Mouse (Mus musculus) thymus, postnatal 0 days (tissue): ENCODE results near the gene Rffl. TPM values are rescaled to one million over a fixed set of nuclear protein-coding genes. Genes with fewer than 3 reads are reported as not detected.
"Not testable (repeated sequence)": the region's sequence is repeated elsewhere in the genome, so short reads cannot be mapped to it uniquely, and the experiment has no call there.

Experiments
- DNase-seq: peaks from one replicate; pipeline ENCODE4 v3.0.0-alpha.2; 2015; ENCODE audit warnings: low spot score
- polyA plus RNA-seq: library from polyadenylated mRNA; unstranded; fragments of >200 nt; fragmentation: Nextera tagmentation; extraction: Ambion mirVana; gene quantifications from 2 replicates; pipeline ENCODE4 v1.2.1, GENCODE M21; 2015

Rffl gene
- polyA plus RNA-seq, 1 experiment from 2014 or later: 15.8 TPM

DNA sequence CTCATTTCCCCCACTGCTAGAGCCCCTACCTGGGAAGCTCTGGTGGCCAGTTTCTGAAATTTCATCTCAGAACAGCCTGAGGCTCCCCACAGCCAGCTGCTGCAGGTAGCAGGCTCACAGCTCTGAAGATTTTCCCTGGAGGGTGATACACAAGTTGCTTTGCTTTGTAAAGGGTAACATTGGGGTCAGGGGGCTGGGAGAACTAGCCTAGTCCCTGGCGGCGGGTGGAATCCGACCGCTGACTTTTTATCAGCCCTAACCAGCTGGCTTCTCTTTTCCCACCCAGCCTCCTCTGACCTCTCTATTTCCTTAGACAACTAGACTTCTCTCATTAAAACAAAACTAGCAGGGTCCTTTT, 25.0 kb downstream of the Rffl start:
- no peak for DNase-seq

DNA sequence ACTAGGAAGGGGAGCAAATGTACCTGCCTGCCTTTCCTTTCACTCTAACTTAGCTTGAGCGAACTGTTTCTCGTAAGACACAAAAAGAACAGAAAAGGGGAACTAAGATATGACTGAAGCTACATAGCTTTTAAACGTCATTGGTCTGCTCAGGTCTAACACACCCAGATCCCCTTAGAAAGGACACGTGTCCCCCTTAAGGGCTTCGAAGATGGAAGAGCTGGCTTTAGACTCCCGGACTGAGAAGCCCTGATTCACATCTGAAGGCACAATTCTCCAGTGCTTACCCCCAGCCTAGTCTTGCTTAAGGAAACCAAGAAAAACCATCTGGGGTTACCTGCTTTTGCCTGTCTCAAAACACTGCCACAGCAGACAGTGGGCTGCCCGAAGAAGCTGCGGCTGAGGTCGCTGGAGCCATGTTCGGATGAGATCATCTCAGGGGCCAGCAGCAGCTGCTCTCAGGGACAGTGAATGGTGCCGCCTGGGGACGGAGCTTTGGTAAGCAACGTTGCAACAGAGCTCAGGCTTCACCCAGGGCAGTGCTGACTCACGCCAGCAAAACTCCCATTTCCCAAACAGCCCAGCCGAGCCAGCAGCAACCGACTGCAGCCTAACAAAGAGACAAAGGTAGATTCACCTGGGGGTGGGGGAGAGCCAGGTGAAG, 25.5 kb downstream of the Rffl start:
- DNase-seq: no peak

DNA sequence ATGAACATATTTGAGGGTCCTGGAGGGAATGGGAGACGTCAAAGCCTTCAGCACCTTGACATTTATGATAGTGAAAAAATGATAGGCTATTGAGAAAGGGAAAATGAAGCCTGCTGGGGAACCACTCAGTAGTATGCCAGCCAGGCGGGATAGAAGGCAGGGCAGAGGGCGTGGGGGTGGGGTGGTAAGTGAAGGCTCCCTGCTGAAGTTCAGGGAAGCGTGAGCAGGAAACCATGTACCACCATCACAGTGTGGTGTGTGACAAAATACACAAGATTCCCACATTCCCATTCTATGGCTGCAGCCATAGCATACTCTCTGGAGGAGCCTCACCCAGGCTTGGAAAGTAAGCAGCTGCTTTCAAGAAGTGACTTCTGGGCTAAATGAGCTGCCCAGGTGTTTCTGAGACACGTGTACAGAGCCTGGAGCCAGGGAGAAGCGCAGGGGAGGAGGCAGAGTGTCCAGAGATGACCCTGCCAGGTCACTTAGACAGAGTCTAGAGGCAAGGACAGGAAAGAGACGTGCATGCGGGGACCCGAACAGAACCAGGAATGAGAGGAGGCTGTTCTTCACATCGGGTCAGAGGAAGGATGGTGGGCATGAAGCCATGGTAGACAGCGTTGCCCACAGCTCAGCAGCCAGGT, 26.1 kb downstream of the Rffl start:
- no peak for DNase-seq

DNA sequence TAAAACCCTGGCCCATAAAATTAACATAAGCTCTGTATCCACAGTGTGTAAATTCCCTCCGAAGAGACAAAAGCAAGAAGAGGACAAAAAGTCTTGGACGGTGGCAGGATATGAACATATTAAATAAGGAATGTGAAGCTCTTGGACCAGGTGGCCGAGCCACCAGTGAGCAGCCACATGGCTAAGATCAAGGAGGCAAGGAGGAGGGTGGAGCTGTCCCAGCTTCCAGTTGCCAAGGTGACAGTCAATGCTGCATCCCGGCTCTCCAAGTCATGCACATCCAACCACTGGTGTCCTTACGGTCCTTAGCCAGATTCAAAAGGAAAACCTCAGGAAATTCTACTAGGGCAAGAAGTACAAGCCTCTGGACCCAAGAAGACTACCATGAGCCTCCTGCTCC, 32.5 kb downstream of the Rffl start:
- no peak for DNase-seq

DNA sequence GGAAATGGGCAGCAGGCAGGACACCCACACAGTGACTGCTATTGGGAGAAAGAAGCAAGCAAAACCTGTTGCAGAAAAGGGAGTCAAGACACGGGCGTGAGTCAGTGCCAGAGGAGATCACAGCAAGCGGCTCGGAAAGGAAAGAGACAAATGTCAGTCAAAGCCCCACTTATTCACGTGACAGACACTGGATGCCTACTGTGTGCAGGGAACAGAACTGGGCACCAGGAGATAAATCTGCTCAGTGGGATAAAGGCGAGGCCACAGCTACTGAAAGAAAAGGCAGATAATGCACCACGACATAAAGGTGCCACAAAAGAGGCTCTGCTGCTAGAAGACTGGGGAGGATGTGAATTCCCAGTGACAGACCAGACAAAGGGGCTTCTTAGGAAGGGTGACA, 33.2 kb downstream of the Rffl start:
- DNase-seq: no peak

DNA sequence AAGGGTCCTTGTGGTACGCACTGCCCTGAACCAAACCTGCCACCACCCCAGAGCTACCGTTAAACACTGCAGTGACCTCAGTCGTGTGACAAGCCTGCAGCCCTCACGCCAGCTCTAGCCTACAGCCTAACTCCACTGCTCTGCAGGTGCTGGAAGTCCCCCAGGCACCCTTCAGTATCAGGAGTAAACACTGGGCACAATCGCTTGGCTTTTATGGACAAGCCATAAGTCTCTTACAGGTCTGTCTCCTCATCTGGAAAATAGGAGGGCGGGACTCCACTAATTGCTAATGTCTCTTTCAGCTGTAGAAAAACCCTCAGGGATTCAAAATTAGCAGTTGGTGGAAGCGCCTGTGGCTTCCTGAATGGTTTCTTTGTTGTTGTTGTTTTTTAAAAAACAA, 33.8 kb downstream of the Rffl start:
- DNase-seq: no peak

DNA sequence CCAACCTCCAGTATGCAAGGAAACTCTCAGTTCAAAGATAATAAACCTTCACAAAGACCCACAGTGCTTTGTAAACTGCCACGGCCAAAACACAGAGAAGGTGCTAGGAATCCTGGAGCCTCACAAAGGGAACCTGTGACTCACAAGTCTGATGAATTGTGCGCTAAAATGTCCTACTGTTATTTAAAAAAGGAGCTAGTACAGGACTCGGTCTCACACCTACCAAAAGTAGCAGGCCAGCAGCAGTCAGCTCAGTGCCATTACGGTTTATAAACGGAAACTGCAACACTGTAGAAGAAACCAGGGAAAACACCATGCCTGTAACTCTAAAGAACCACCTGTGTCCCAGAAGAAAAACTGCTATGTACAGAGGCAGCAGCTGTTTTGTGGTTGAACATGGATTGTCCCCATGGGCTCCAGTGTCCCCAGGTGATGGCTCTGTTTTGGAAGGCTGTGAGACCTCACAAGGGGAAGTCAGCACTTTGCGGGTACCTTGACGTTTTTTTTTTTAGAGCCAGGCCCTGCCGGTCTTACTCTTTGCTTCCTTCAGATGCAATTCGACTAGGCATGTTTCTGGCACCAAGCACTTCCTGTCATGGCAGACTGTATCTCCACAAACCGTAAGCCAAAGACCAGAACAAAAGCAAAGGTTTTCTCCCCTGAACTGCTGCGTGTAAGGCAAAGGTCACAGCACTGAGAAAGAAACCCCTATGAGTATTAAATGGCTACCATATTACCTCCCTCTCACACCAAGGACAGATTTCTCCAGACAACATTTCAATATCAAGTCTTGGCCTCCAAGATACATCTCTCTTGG, 35.2 kb downstream of the Rffl start:
- DNase-seq: peak; percentile 70

DNA sequence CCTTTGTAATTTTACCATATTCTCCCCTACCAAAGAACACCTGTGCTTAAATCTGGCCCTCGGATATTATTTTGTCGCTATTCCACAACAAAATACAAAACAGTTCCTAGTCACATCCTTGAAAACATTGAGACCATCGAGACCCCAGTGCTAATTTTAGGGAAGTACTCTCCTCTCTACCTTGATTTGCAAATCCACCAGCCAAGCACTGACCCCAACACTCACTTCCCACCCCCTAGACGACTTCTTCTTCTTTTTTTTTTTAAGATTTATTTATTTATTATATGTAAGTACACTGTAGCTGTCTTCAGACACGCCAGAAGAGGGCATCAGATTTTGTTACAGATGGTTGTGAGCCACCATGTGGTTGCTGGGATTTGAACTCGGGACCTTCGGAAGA, 36.7 kb downstream of the Rffl start:
- not testable (repeated sequence) for DNase-seq

DNA sequence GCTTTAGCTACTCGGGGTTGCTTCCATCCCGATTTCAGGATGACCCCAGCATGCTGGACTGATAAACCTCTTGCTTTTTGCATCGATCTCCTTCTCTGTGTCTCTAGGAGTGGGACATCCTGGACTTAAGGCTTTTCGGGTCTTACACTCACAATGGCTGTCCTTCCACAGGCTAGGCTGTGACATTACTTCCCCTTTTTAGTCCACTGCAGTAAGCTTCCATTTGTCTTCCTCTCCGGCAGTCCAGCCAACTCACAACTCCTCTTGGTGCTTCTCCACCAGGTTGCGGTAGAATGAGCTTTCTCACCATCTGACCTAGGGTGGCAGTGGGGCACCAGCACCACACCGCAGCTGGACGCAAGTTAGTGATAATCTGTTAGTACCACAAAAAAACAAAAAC, 37.1 kb downstream of the Rffl start:
- no peak for DNase-seq

DNA sequence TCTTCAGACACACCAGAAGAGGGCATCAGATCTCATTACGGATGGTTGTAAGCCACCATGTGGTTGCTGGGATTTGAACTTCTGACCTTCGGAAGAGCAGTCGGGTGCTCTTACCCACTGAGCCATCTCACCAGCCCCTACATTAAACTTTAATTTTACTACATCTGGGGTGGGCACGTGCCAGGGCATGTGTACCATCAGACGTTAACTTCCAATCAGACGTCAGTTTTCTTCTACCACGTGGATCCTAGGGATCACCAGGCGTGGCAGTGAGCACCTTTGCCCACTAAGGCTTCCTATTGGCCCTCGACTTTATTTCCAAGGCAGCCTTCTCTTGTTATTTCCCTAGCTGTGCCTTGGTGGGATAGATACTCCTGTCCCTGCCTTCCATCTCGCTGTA, 38.6 kb downstream of the Rffl start:
- not testable (repeated sequence) for DNase-seq

DNA sequence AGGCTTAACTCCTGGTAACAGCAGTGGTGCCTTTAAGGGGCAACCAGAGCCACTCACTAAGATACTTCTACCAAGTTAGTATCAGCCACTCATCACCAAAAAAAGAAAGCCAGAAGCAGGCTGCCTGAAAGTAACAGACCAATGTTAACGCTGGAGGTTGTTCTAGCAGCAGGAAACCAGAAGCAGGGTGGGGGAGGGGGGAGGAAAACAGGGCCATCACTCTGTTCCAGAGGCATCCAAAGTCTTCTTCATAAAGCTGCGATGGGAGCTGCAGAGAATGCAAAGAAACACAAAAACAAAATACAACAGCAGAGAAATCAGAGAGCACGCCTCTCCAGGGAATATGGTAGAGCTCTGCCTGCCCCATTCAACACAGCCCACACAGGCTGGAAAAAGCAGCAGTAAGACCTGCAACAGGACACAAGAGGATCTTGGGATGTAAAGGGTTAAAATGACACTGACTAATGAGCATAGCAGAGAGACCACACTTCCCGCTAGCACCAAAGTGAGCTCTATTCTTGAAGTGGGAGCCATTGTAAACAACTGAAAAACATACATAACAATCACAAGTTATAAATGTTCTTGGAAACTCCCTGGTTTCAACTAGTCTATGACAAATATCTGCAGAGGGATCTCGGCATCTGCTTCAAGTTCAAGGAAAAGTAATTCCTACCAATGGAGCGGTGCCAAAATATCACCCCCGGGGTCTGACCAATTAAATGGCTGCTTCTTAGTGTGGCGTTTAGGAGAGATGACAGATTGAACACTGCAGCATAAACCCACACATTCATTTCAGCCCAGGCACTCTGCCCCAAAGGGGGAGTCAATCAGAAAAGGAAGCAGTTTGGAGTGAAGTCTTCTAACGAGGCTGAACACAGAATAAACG, 39.8 kb downstream of the Rffl start:
- peak; percentile 47 for DNase-seq

DNA sequence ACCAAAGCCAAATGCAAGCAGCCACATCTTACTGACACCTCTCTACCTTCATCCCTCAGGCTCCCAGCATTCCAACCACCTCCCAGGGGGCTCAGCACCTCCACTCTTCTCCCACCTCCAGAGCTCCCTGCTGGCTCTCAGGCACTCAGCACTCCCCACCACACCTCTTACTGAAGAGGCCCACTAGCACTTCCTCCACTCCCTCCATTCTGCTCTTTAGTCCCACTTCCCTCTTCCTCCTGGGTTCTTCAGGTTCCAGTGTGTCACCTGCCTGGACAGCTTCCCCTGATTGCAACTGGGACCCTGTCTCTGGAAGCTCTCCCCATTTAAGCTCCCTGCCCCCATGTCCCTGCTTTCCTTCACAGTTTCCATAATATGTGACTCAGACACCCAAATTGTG, 44.2 kb downstream of the Rffl start:
- no peak for DNase-seq

DNA sequence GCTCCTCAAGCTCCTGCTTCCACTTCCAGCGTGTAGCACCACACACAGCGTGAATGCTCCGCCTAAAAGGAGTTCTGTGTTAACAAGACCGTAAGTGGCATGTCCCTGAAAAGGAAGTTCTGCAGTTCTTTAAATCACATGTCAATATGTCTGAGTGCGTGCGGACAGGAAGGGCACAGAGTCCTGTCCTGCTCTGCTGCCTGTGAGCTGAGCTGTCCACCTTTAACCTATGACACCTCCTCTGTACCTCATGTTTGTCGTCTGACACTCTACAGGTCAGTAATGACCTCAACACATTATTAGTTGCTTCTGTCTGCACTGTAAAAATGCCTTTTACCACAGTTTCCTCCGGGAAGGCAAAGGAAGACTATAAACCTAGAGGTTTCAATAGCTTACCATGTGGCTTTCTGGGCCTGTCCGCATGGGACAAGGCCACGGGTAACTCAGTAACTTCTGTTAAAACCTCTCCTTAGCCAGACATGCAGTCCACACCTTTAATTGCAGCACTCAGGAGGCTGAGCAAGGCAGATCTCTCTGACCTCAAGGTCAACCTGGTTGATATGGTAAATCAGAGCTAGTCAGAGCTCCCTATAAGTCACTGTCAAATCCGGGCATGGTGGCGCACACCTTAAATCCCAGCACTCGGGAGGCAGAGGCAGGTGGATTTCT, 50.1 kb downstream of the Rffl start:
- DNase-seq: no peak

DNA sequence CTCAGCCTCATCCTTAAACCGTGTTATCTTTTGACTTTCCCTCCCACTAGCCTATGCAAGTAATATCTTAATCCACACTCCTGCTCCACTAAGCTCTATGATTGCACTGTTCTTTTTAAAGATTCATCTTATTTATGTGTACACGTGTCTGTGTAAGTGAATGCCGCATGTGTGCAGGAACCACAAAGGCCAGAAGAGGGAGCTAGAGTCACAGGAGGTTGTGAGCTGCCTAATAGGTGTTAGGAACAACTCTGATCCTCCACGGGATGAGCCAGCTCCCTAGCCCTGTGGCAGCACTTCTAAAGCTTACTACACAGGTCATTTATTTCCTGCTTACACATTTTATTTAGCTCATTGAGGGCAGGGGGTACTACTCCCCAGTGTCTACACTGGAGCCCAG, 51.7 kb downstream of the Rffl start:
- peak; percentile 82 for DNase-seq

DNA sequence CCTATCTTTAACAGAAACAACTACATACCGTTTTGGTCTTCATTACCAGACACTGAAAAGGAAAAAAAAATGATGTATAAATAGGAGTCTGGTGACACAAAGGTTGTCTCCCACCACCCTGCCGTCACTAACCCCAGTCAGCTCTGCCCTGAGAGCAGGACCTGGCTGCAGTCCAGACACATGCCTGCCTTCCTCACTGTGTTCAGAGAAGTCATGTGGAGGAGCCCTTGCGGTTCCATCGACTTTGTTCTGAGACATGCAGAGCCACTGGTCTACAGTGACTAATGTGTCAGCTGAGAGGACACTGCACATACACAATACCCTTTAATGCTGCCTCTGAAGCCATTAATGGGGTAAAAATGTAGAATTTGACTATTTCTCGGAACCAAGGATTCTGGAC, 62.5 kb downstream of the Rffl start:
- DNase-seq: no peak

DNA sequence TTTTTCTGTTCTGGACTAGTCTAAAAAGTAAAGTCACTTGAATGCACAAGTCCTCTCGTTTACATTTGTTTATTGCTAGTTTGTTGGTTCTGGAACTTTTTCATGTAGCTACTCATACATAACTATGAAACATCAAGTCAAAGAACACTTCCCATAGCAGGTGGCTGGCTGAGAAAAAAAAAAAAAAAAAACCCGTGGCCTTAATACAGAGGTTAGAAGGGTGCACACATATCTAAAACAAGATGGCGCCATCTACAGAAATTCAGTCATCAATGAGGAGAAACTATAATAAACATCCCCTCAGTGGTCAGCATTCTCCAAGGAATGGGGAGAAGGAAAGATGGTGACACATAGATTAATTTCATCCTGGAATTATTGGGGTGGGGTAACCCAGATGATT, 63.6 kb downstream of the Rffl start:
- no peak for DNase-seq

DNA sequence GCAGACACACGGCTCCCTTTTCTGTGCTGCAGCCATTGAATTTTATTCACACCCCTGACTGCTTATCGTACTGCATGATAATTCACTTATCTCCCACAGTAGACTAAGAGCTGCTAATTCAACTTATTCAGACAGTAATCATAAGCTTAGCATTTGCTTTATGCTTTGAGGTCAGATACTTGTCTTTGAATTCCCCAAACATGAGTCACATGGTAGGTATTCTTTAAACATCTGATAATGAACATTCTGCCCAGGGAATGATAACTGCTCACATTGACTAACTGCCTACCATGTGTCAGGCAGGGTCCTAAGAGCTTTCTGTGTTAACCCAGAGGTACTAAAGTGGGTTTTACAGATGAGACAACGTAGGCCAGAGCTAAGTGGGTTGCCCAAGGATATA, 64.4 kb downstream of the Rffl start:
- DNase-seq: no peak

DNA sequence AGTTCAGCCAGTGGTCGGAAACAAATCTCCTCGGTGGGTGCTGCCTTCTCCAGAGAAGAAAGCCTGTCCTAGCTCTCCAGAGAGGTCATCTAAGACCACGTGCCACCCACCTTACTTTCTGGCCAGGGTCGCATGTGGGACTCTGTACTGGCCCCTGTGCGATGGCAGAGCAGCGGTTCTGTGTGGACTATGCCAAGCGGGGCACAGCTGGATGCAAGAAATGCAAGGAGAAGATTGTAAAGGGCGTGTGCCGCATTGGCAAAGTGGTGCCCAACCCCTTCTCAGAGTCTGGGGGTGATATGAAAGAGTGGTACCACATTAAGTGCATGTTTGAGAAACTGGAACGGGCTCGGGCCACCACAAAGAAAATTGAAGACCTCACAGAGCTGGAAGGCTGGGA, 87.6 kb downstream of the Rffl start:
- DNase-seq: no peak

DNA sequence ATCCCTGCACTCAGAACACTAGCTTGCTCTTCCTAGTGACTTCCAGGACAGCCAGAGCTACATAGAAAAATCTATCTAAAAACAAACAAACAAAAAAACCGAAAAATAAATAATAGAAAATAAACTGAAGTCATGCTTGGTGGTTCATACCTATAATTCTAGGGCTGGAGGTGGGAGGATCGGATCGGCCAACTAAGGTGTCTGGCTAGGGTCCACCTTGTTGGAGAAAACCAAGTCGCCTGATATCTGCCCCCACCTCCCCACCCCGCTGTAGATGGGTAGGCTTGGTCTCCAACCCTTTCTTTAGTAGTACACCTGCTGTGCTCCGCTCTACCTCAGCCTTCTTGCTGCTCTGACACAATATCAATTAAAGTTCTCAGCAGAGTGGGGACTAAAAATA, 88.8 kb downstream of the Rffl start:
- no peak for DNase-seq

DNA sequence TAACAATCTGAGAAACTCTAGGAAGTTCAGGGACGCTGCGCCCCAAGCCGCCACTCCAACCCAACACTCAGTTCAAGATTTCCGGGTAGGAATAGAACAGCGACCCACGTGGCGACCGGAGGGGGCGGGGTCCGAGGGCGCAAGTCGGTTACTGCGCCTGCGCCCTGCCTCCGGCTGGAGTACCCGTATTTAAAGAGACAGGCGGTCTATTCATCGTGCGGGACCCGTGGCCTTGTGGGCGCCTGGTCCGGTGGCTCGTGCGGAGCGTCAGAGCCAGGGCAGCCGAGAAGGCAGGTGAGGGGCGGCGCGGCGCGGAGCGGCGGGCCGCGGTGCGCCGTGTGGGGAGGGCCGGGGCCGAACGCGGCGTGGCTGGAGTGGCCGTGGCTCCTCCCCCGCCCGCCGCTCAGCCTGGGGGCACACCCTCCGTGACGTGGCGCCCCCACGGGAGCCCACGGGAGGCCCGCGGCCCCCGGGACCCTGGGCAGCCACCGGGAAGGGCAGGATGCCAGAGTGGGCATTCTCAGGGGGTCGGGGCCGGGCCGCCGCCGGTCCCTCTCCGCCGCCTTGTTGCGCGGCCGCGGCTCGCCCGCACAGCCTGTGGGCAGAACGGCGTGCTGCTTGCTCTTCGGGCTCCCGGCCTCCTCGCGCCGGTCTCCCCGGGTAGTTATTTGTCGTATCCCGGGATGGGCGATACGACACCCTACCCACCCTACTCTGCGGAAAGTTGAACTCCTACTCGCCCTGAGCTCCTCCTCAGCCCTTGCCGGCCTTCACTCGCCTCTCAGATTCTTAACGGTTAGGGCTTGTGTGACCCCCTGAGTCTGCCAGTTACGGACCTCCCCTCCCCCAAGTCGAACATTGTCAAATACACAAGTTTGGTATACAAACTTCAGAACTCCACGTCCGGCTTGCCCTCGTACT, 89.8 kb downstream of the Rffl start, which contains the start of gene Lig3:
Gene Lig3, plus strand, starts transcription at position 126 of the 921 bp plus-strand sequence.
- peak; percentile 94 for DNase-seq
